Mouse (Mus musculus) thymus, postnatal 10 days (tissue): ENCODE results near the gene Alx3.

Source experiments
- DNase-seq, 2 experiments: peaks; one replicate each; pipeline ENCODE4 v3.0.0; 2021; ENCODE audit warnings: low spot score in 2 of 2

The Alx3 gene

GRCm38 (mm10) chr3:107594662-107595263, at the start of gene Alx3:
Gene Alx3, plus strand, starts transcription at chr3:107595031.
- DNase-seq = no peak

- no peak for DNase-seq
Observed at GRCm38 (mm10) chr3:107545278-107545677, 49.6 kb upstream of the Alx3 start.

- DNase-seq = no peak
Observed at GRCm38 (mm10) chr3:107545716-107546412, 49.0 kb upstream of the Alx3 start.

GRCm38 (mm10) chr3:107546956-107547355, 47.9 kb upstream of the Alx3 start:
- no peak for DNase-seq

- DNase-seq = peak in 1 of 2 experiments; percentile 51
Observed at GRCm38 (mm10) chr3:107550409-107551049, 44.3 kb upstream of the Alx3 start.

- no peak for DNase-seq
Observed at GRCm38 (mm10) chr3:107554842-107555241, 40.0 kb upstream of the Alx3 start, which contains the start of gene Ubl4b. Gene Ubl4b, minus strand, starts transcription at chr3:107555073.

- no peak for DNase-seq
Observed at GRCm38 (mm10) chr3:107558740-107559139, 36.1 kb upstream of the Alx3 start.

- DNase-seq = peak in 1 of 2 experiments; percentile 10
Observed at GRCm38 (mm10) chr3:107559183-107559582, 35.6 kb upstream of the Alx3 start.

GRCm38 (mm10) chr3:107562104-107562503, 32.7 kb upstream of the Alx3 start:
- DNase-seq = no peak

GRCm38 (mm10) chr3:107562591-107562990, 32.2 kb upstream of the Alx3 start:
- DNase-seq = no peak

- DNase-seq = no peak
Observed at GRCm38 (mm10) chr3:107563880-107564279, 31.0 kb upstream of the Alx3 start.

GRCm38 (mm10) chr3:107565331-107565730, 29.5 kb upstream of the Alx3 start:
- DNase-seq = no peak

- no peak for DNase-seq
Observed at GRCm38 (mm10) chr3:107567766-107568165, 27.1 kb upstream of the Alx3 start.

GRCm38 (mm10) chr3:107568721-107569120, 26.1 kb upstream of the Alx3 start:
- DNase-seq = no peak

GRCm38 (mm10) chr3:107571205-107571604, 23.6 kb upstream of the Alx3 start:
- DNase-seq = no peak

GRCm38 (mm10) chr3:107576807-107577206, 18.0 kb upstream of the Alx3 start:
- DNase-seq = no peak

GRCm38 (mm10) chr3:107577810-107578390, 16.9 kb upstream of the Alx3 start:
- no peak for DNase-seq

GRCm38 (mm10) chr3:107579466-107579865, 15.4 kb upstream of the Alx3 start:
- DNase-seq = peak in 1 of 2 experiments; percentile 61

- no peak for DNase-seq
Observed at GRCm38 (mm10) chr3:107581103-107582010, 13.5 kb upstream of the Alx3 start.

- no peak for DNase-seq
Observed at GRCm38 (mm10) chr3:107582130-107582874, 12.5 kb upstream of the Alx3 start.
